Mouse (Mus musculus): ENCODE data around the gene Polr2m.

Polr2m gene

GRCm38 (mm10) chr9:71467434-71467833 lies 18.3 kb downstream of the Polr2m start:
- no peak for DNase-seq (ENCODE audit: low read depth, low spot score)

GRCm38 (mm10) chr9:71466111-71466510 lies 19.6 kb downstream of the Polr2m start:
- DNase-seq (ENCODE audit: low read depth, low spot score): peak; percentile 31

GRCm38 (mm10) chr9:71463072-71463667 lies 22.6 kb downstream of the Polr2m start:
- DNase-seq (ENCODE audit: low read depth, low spot score): no peak

- DNase-seq (ENCODE audit: low read depth, low spot score): no peak
Observed at GRCm38 (mm10) chr9:71456738-71457137, 29.0 kb downstream of the Polr2m start.

- DNase-seq (ENCODE audit: low read depth, low spot score): no peak
Observed at GRCm38 (mm10) chr9:71453917-71454316, 31.8 kb downstream of the Polr2m start.

- no peak for DNase-seq (ENCODE audit: low read depth, low spot score)
Observed at GRCm38 (mm10) chr9:71453352-71453751, 32.4 kb downstream of the Polr2m start.

- DNase-seq (ENCODE audit: low read depth, low spot score): no peak
Observed at GRCm38 (mm10) chr9:71450626-71451025, 35.1 kb downstream of the Polr2m start.

GRCm38 (mm10) chr9:71447573-71447972 lies 38.2 kb downstream of the Polr2m start:
- peak; percentile 68 for DNase-seq (ENCODE audit: low read depth, low spot score)

GRCm38 (mm10) chr9:71445308-71445707 lies 40.4 kb downstream of the Polr2m start:
- DNase-seq (ENCODE audit: low read depth, low spot score): no peak

- DNase-seq (ENCODE audit: low read depth, low spot score): peak; percentile 65
Observed at GRCm38 (mm10) chr9:71438146-71438545, 47.6 kb downstream of the Polr2m start.

All from brain, adult 2 months (tissue).